Mouse (Mus musculus): ENCODE data around the gene Vmp1. TPM values are rescaled to one million over a fixed set of nuclear protein-coding genes. Genes with fewer than 3 reads are reported as not detected.

Vmp1 gene
- polyA plus RNA-seq, 1 experiment from 2014 or later, result 387 TPM

GRCm38 (mm10) chr11:86649542-86649941, 34.1 kb downstream of the Vmp1 start:
- Histone ChIP-seq H3K4me2 (replicated peaks; ENCODE audit: low read depth) (no peak overlapping the region), H3K4me3 (ENCODE audit: low read depth, low read length) (no peak overlapping the region), H3K9ac (ENCODE audit: low read depth, low read length) (no peak overlapping the region), H3K9me3 (ENCODE audit: control insufficient read depth) (no peaks in the 10 kb centered on the region), H3K27ac (ENCODE audit: low read depth, low read length) (no peak overlapping the region), H3K27me3 (replicated peaks; ENCODE audit: control insufficient read depth, insufficient read depth, low read length) (no peaks in the 10 kb centered on the region), H3K4me1 (replicated peaks; ENCODE audit: control insufficient read depth, insufficient read depth, low read length) (no peaks in the 10 kb centered on the region), H3K36me3 (ENCODE audit: control insufficient read depth, insufficient read depth) (peaks cover 6% of the 10 kb centered on the region; the same call in 1 of the 2 replicates)
- no peak for ATAC-seq
- no peak for TF ChIP-seq CTCF (IDR thresholded peaks at IDR 0.05; ENCODE audit: low read depth)
- WGBS, result 76% methylated on average over 1 of the region's 1 CpGs

DNA sequence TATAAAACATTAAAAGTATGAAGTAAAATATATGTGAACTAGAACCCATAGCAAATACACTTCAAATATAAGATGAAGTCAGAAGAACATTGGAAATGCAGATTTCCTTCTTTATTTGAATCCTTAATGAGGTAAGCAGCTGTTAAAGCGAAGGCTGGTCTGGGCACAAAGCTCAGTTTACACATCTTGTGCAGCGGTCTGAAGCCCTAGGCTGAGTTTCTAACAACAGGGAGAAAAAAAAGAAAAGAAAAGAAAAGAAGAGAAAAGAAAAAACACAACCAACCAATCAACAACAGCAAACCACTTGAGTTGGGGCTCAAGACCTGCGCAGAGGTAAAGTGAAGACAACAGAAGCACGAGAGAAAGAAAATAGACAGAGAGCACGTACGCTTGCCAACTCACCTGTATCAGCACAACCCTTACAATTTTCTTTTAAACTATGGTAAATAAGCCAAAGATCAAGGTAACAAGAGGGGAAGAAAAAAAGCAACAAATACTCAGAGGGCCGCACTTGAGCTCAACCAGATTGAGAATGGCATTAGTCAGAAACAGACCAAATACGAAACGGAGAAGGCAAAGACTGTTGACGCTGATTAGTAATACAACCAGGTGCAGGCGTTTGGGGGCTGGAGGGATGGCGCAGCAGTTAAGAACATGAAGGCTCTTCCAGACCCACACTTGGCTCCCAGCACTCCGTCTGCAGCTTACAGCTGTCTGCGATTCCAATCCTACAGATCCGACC, 35.8 kb downstream of the Vmp1 start:
- H3K9me3 ChIP-seq (ENCODE audit: control insufficient read depth), result no peaks in the 10 kb centered on the region
- H3K9ac ChIP-seq (ENCODE audit: low read depth, low read length), result no peak overlapping the region
- no peak for TF ChIP-seq CTCF (IDR thresholded peaks at IDR 0.05; ENCODE audit: low read depth)
- no peaks in the 10 kb centered on the region for H3K27me3 ChIP-seq (replicated peaks; ENCODE audit: control insufficient read depth, insufficient read depth, low read length)
- ATAC-seq, result no peak
- no peak overlapping the region for H3K4me3 ChIP-seq (ENCODE audit: low read depth, low read length)
- no peak overlapping the region for H3K4me2 ChIP-seq (replicated peaks; ENCODE audit: low read depth)
- H3K36me3 ChIP-seq (ENCODE audit: control insufficient read depth, insufficient read depth), result peaks cover 13% of the 10 kb centered on the region; the same call in 1 of the 2 replicates
- 89% methylated on average over 15 of the region's 15 CpGs for WGBS
- H3K4me1 ChIP-seq (replicated peaks; ENCODE audit: control insufficient read depth, insufficient read depth, low read length), result no peaks in the 10 kb centered on the region
- no peak overlapping the region for H3K27ac ChIP-seq (ENCODE audit: low read depth, low read length)

- no peak for ATAC-seq
- H3K27me3 ChIP-seq (replicated peaks; ENCODE audit: control insufficient read depth, insufficient read depth, low read length), result no peaks in the 10 kb centered on the region
- H3K27ac ChIP-seq (ENCODE audit: low read depth, low read length), result no peak overlapping the region
- no peak overlapping the region for H3K9ac ChIP-seq (ENCODE audit: low read depth, low read length)
- H3K4me1 ChIP-seq (replicated peaks; ENCODE audit: control insufficient read depth, insufficient read depth, low read length), result no peaks in the 10 kb centered on the region
- H3K36me3 ChIP-seq (ENCODE audit: control insufficient read depth, insufficient read depth), result peaks cover 22% of the 10 kb centered on the region; the same call in 1 of the 2 replicates
- WGBS, result 79% methylated on average over 3 of the region's 3 CpGs
- no peaks in the 10 kb centered on the region for H3K9me3 ChIP-seq (ENCODE audit: control insufficient read depth)
- H3K4me2 ChIP-seq (replicated peaks; ENCODE audit: low read depth), result no peak overlapping the region
- H3K4me3 ChIP-seq (ENCODE audit: low read depth, low read length), result no peak overlapping the region
- TF ChIP-seq CTCF (IDR thresholded peaks at IDR 0.05; ENCODE audit: low read depth), result no peak
Measured at GRCm38 (mm10) chr11:86646885-86647459, 36.7 kb downstream of the Vmp1 start.

DNA sequence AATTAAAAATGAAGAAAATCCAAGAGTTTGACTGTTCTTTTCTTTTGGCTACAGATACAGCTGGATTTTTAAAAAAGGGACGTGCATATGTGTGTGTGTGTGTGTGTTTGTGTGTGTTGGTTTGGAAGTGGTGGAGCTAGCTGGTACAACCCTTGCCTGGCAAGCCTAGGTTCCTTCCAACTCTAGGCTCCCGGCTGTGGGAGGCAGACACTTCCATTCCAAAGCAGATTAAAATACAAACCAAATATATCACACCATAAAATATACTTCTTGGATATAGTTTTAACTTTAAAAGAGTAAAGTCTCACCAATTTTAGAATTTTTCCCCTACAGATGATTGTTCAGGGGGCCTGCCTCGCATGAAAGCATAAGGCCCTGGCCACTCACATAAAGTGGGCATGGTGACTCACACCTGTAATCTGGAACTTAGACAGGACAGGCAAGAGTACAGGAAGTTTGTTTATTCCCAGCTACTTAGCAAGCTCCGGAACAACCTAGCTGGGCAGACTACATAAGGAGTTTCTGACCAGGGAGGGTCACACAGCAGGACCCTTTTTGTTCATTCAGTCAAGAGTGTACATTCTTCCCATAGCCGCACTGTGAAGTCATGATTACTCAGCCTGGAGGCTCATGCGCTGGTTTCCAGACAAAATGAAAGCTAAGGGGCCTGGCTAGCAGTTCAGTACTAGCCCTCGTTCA, 37.4 kb downstream of the Vmp1 start:
- Histone ChIP-seq H3K9ac (ENCODE audit: low read depth, low read length) (no peak overlapping the region), H3K4me3 (ENCODE audit: low read depth, low read length) (no peak overlapping the region), H3K27ac (ENCODE audit: low read depth, low read length) (no peak overlapping the region), H3K4me1 (replicated peaks; ENCODE audit: control insufficient read depth, insufficient read depth, low read length) (no peaks in the 10 kb centered on the region), H3K9me3 (ENCODE audit: control insufficient read depth) (no peaks in the 10 kb centered on the region), H3K27me3 (replicated peaks; ENCODE audit: control insufficient read depth, insufficient read depth, low read length) (no peaks in the 10 kb centered on the region), H3K4me2 (replicated peaks; ENCODE audit: low read depth) (no peak overlapping the region), H3K36me3 (ENCODE audit: control insufficient read depth, insufficient read depth) (peaks cover 24% of the 10 kb centered on the region; the same call in 1 of the 2 replicates)
- no peak for TF ChIP-seq CTCF (IDR thresholded peaks at IDR 0.05; ENCODE audit: low read depth)
- WGBS, result 59% methylated on average over 7 of the region's 7 CpGs
- ATAC-seq, result no peak

GRCm38 (mm10) chr11:86644553-86644952, 39.1 kb downstream of the Vmp1 start:
- Histone ChIP-seq H3K4me1 (replicated peaks; ENCODE audit: control insufficient read depth, insufficient read depth, low read length) (no peaks in the 10 kb centered on the region), H3K9me3 (ENCODE audit: control insufficient read depth) (no peaks in the 10 kb centered on the region), H3K4me3 (ENCODE audit: low read depth, low read length) (no peak overlapping the region), H3K27ac (ENCODE audit: low read depth, low read length) (no peak overlapping the region), H3K9ac (ENCODE audit: low read depth, low read length) (no peak overlapping the region), H3K36me3 (ENCODE audit: control insufficient read depth, insufficient read depth) (peaks cover 30% of the 10 kb centered on the region; the same call in 1 of the 2 replicates), H3K4me2 (replicated peaks; ENCODE audit: low read depth) (no peak overlapping the region), H3K27me3 (replicated peaks; ENCODE audit: control insufficient read depth, insufficient read depth, low read length) (no peaks in the 10 kb centered on the region)
- TF ChIP-seq CTCF (IDR thresholded peaks at IDR 0.05; ENCODE audit: low read depth), result no peak
- WGBS, result 94% methylated on average over 4 of the region's 4 CpGs
- no peak for ATAC-seq

DNA sequence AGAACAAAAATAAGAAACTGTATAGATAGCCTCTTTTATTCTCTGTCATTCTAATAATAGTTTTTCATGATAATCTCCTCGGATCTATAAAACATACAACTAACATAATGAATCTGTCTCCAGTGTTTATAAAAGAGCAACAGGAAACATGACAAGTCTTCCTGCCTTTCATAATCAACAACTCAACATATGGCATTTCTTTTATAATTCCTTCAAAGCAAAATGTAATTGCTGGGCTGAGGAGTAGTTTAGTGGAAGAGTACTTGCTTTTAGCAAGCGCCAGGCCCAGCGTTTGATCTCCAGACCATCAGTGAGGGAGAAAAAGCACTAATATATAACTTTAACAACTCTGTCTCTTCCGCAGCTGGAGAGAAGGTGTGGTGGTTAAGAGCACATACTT, 41.9 kb downstream of the Vmp1 start:
- H3K27me3 ChIP-seq (replicated peaks; ENCODE audit: control insufficient read depth, insufficient read depth, low read length), result no peaks in the 10 kb centered on the region
- no peak for TF ChIP-seq CTCF (IDR thresholded peaks at IDR 0.05; ENCODE audit: low read depth)
- no peak overlapping the region for H3K4me3 ChIP-seq (ENCODE audit: low read depth, low read length)
- WGBS, result 64% methylated on average over 4 of the region's 4 CpGs
- no peak for ATAC-seq
- H3K27ac ChIP-seq (ENCODE audit: low read depth, low read length), result no peak overlapping the region
- no peaks in the 10 kb centered on the region for H3K4me1 ChIP-seq (replicated peaks; ENCODE audit: control insufficient read depth, insufficient read depth, low read length)
- no peaks in the 10 kb centered on the region for H3K9me3 ChIP-seq (ENCODE audit: control insufficient read depth)
- peaks cover 24% of the 10 kb centered on the region; the same call in 1 of the 2 replicates for H3K36me3 ChIP-seq (ENCODE audit: control insufficient read depth, insufficient read depth)
- H3K9ac ChIP-seq (ENCODE audit: low read depth, low read length), result no peak overlapping the region
- no peak overlapping the region for H3K4me2 ChIP-seq (replicated peaks; ENCODE audit: low read depth)
